Mouse (Mus musculus) kidney, embryonic 14.5 days (tissue): ENCODE results near the gene C2cd2. TPM values are rescaled to one million over a fixed set of nuclear protein-coding genes. Genes with fewer than 3 reads are reported as not detected.
A peak's percentile ranks its signal among the peaks of the same experiment; 100 is the strongest.

Experiments
- ATAC-seq: fragments of 200-750 bp; cut with Nextera tagmentation; 2 replicates; pipeline ENCODE4 v1.8.0; 2017; ENCODE audit warnings: moderate number of reproducible peaks, mild to moderate bottlenecking, moderate TSS enrichment, moderate library complexity; ENCODE audit not compliant: low FRiP score, low TSS enrichment
- H3K27ac ChIP-seq: fragments of 300-500 bp; sonication (generic); 2 replicates; pipeline ENCODE4 v1.5.1; 2014; ENCODE audit warnings: low read depth, mild to moderate bottlenecking, low read length, moderate library complexity, mixed read lengths
- H3K27me3 ChIP-seq: fragments of 300-500 bp; sonication (generic); 2 replicates; pipeline ENCODE4 v1.6.1; 2014; ENCODE audit warnings: mild to moderate bottlenecking, low read length; ENCODE audit not compliant: control insufficient read depth, insufficient read depth
- H3K36me3 ChIP-seq: fragments of 300-500 bp; sonication (generic); 2 replicates; pipeline ENCODE4 v1.6.1; 2014; ENCODE audit warnings: low read length, mixed read lengths; ENCODE audit not compliant: control insufficient read depth, insufficient read depth
- H3K4me1 ChIP-seq: fragments of 300-500 bp; sonication (generic); 2 replicates; pipeline ENCODE4 v1.6.1; 2014; ENCODE audit warnings: low read length, mixed read lengths; ENCODE audit not compliant: control insufficient read depth, insufficient read depth
- H3K4me2 ChIP-seq: fragments of 300-500 bp; sonication (generic); replicated peaks from 2 replicates; pipeline ENCODE4 v1.6.1; 2014; ENCODE audit warnings: low read depth, mild to moderate bottlenecking, low read length
- H3K4me3 ChIP-seq: fragments of 300-500 bp; sonication (generic); 2 replicates; pipeline ENCODE4 v1.5.1; 2014; ENCODE audit warnings: mild to moderate bottlenecking, low read length
- H3K9ac ChIP-seq: fragments of 300-500 bp; sonication (generic); 2 replicates; pipeline ENCODE4 v1.6.1; 2014; ENCODE audit warnings: low read depth, mild to moderate bottlenecking, low read length, moderate library complexity
- H3K9me3 ChIP-seq: fragments of 300-500 bp; sonication (generic); 2 replicates; pipeline ENCODE4 v1.6.1; 2016; ENCODE audit warnings: low read length; ENCODE audit not compliant: control insufficient read depth
- WGBS: fragments of 180-500 bp; shearing (Covaris S2); extraction: QIAGEN DNeasy Blood & Tissue Kit; methylation state at CpG from one replicate; pipeline ENCODE4 v1.1.7; 2014; 5-methylcytosine and 5-hydroxymethylcytosine counted together
- polyA plus RNA-seq: library from polyadenylated mRNA; unstranded; fragments of >200 nt; fragmentation: Nextera tagmentation; extraction: Ambion mirVana; gene quantifications from 2 replicates; pipeline ENCODE4 v1.2.1, GENCODE M21; 2014

Gene C2cd2
- polyA plus RNA-seq, 1 experiment from 2014 or later, result 20.6 TPM

DNA sequence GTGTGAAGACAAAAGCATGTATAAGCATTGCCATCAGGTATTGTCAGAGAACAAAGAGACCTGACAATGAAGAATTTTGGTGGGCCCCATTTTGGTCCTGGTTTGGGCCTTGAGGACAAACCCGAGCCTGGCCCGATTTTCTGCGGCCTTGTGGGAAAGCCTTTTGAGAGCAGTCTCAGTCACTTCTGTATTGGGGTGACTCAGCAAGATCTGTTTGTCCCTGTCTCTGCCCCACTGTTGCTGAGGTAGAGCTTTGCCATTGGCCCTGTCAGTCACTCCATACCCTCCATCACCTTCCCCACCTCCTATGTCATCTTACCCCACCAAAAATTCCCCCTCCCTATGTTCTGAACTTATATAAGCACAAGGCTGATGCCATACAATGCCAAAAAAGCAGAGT is 15.3 kb upstream of the C2cd2 start:
- no peak for ATAC-seq

DNA sequence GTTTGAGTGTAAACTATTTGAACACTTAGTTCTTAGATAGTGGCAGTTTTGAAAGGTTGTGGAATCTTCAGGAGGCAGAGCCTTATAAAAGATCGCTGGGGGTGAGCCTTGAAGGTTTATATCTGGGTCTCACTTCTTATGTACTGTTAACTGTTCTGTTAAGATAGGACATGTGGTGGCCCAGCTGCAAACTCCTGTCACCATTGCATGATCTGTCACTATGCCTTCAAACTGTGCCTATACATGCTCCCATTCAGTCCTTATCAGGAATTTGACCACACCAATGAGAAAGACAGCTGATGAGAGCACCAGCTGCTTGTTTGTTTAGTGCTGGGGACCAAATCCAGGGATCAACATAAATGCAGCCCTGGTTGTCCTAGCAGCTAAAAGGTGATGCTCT is 14.9 kb upstream of the C2cd2 start:
- Histone ChIP-seq H3K4me1 (no peaks in the 10 kb centered on the region), H3K4me3 (no peak overlapping the region), H3K27me3 (no peaks in the 10 kb centered on the region), H3K9me3 (no peaks in the 10 kb centered on the region), H3K4me2 (no peak overlapping the region), H3K36me3 (no peaks in the 10 kb centered on the region), H3K9ac (no peak overlapping the region), H3K27ac (no peak overlapping the region)
- no peak for ATAC-seq
- 88% methylated on average over 1 of the region's 1 CpGs for WGBS

More for the DNA sequence above, 15.3 kb upstream of the C2cd2 start:
- Histone ChIP-seq H3K9ac (no peak overlapping the region), H3K36me3 (no peaks in the 10 kb centered on the region), H3K27me3 (no peaks in the 10 kb centered on the region), H3K4me1 (no peaks in the 10 kb centered on the region), H3K4me3 (no peak overlapping the region), H3K27ac (no peak overlapping the region), H3K9me3 (no peaks in the 10 kb centered on the region), H3K4me2 (no peak overlapping the region)
- 92% methylated on average over 3 of the region's 3 CpGs for WGBS

GRCm38 (mm10) chr16:97963956-97964540 is 1.6 kb upstream of the C2cd2 start:
- H3K9me3 ChIP-seq, result no peaks in the 10 kb centered on the region
- H3K27ac ChIP-seq, result no peak overlapping the region
- H3K4me3 ChIP-seq, result no peak overlapping the region
- WGBS, result 90% methylated on average over 3 of the region's 3 CpGs
- peaks cover 4% of the 10 kb centered on the region; the same call in 1 of the 2 replicates for H3K4me1 ChIP-seq
- H3K4me2 ChIP-seq, result no peak overlapping the region
- no peaks in the 10 kb centered on the region for H3K36me3 ChIP-seq
- ATAC-seq, result no peak
- no peaks in the 10 kb centered on the region for H3K27me3 ChIP-seq
- H3K9ac ChIP-seq, result no peak overlapping the region

DNA sequence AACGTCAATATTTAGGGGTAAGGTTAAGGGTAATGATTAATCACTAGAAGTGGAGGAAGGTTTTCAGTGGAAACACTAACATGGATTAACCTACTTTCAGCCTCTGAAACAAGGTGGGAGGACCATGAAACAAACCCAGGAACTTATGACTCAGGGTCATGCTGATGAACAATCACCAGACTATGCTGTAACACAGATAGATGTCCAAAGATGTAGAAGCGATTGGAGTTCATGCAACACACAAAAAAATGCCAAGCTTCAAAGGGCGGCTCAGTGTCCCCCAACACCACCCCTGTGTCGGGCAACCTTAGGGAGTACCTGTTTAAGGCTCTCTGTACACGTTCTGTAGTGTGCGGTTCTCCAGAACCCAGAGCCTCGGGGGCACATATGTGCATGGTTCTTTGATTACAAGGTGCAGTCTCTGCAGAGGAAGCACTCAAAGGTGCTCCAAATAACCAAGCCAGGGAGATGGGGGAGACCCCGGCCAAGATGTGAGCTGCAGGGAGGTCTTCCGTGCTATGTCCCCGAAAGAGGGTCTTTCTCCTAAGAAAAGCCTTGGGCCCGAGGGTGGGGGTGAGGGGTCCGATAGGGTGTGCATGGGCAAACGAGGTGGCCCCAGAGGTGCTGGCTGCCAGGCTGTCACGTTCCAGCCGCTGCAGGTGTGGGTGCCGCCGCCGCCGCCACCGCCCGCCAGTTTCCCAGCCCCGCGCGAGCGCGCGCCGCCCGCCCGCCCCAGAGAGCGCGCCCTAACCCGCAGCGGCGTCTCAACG is 832 bp downstream of the C2cd2 start:
- 7% methylated on average over 34 of the region's 36 CpGs for WGBS
- Histone ChIP-seq H3K27ac (peak overlapping the region; percentile 94), H3K36me3 (peaks cover 3% of the 10 kb centered on the region; the same call in 1 of the 2 replicates), H3K9ac (peak overlapping the region; percentile 92), H3K4me2 (peak overlapping the region; percentile 78), H3K4me1 (peaks cover 4% of the 10 kb centered on the region; the same call in 1 of the 2 replicates), H3K27me3 (no peaks in the 10 kb centered on the region), H3K4me3 (peak overlapping the region; percentile 89), H3K9me3 (no peaks in the 10 kb centered on the region)
- ATAC-seq, result peak; percentile 5

DNA sequence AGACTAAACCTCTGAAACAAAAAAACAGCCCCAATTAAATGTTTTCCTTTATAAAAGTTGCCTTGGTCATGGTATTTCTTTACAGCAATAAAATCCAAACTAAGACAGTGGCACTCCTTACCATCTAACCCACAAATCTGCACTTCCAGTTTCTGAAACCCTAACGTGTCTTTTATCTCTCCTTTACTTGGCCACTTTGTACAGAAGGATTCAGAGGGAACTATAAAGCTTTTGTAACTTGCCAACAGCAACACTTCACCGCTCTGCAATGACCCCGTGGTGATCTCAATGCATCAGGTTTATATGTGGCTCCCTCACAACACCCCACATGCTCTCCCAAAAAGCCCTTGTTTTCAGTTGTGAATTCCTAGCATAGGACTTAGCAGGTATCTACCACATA is 2.0 kb downstream of the C2cd2 start:
- no peak overlapping the region for H3K27ac ChIP-seq
- no peak overlapping the region for H3K4me3 ChIP-seq
- ATAC-seq, result no peak
- no peaks in the 10 kb centered on the region for H3K27me3 ChIP-seq
- H3K9ac ChIP-seq, result no peak overlapping the region
- peaks cover 4% of the 10 kb centered on the region; the same call in 1 of the 2 replicates for H3K4me1 ChIP-seq
- H3K9me3 ChIP-seq, result no peaks in the 10 kb centered on the region
- WGBS, result 89% methylated on average over 3 of the region's 3 CpGs
- peaks cover 14% of the 10 kb centered on the region; the same call in 1 of the 2 replicates for H3K36me3 ChIP-seq
- no peak overlapping the region for H3K4me2 ChIP-seq

DNA sequence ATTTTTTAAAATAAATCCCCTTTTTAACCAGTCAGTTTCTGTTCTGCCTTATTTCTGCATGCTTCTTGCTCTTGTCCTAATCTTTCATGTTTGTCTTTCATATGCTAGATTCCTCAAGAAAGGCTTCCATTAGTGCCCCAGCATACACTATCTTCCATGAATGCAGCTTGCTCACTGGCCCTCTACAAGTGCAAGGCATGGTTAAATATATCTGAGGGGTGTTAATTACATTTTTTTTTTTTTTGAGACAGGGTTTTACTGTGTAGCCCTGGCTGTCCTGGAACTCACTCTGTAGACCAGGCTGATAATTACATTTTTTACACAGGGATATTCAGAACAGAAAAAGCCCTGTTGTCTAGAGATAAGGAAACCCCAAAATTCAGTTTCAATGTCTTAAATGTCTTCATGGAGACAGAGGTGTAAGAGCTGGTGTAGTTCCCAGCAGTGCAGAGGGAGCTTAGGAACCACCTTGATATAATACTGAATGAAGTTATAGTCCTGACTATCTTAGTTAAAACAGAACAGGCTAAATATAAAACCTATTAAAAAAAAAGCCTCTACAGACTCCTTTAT is 3.9 kb downstream of the C2cd2 start:
- H3K36me3 ChIP-seq, result peaks cover 26% of the 10 kb centered on the region
- H3K9ac ChIP-seq, result no peak overlapping the region
- no peak for ATAC-seq
- H3K27ac ChIP-seq, result no peak overlapping the region
- H3K4me2 ChIP-seq, result no peak overlapping the region
- no peaks in the 10 kb centered on the region for H3K27me3 ChIP-seq
- no peak overlapping the region for H3K4me3 ChIP-seq
- H3K9me3 ChIP-seq, result no peaks in the 10 kb centered on the region
- H3K4me1 ChIP-seq, result peaks cover 4% of the 10 kb centered on the region; the same call in 1 of the 2 replicates

- H3K36me3 ChIP-seq, result peaks cover 34% of the 10 kb centered on the region
- no peak for ATAC-seq
- no peaks in the 10 kb centered on the region for H3K9me3 ChIP-seq
- H3K4me1 ChIP-seq, result peaks cover 4% of the 10 kb centered on the region; the same call in 1 of the 2 replicates
- H3K4me2 ChIP-seq, result no peak overlapping the region
- no peak overlapping the region for H3K27ac ChIP-seq
- H3K27me3 ChIP-seq, result no peaks in the 10 kb centered on the region
- H3K9ac ChIP-seq, result no peak overlapping the region
- H3K4me3 ChIP-seq, result no peak overlapping the region
Measured at GRCm38 (mm10) chr16:97957626-97958025, 4.8 kb downstream of the C2cd2 start.

GRCm38 (mm10) chr16:97956011-97956410 is 6.4 kb downstream of the C2cd2 start:
- peaks cover 4% of the 10 kb centered on the region; the same call in 1 of the 2 replicates for H3K4me1 ChIP-seq
- no peak overlapping the region for H3K9ac ChIP-seq
- H3K4me3 ChIP-seq, result no peak overlapping the region
- H3K4me2 ChIP-seq, result no peak overlapping the region
- 87% methylated on average over 2 of the region's 2 CpGs for WGBS
- H3K9me3 ChIP-seq, result no peaks in the 10 kb centered on the region
- H3K27me3 ChIP-seq, result no peaks in the 10 kb centered on the region
- H3K36me3 ChIP-seq, result peaks cover 50% of the 10 kb centered on the region
- H3K27ac ChIP-seq, result no peak overlapping the region
- no peak for ATAC-seq

- 89% methylated on average over 2 of the region's 2 CpGs for WGBS
Measured at GRCm38 (mm10) chr16:97953300-97953699, 9.1 kb downstream of the C2cd2 start.

More at GRCm38 (mm10) chr16:97953300-97953699, 9.1 kb downstream of the C2cd2 start:
- Histone ChIP-seq H3K36me3 (peaks cover 72% of the 10 kb centered on the region), H3K4me2 (no peak overlapping the region), H3K27ac (no peak overlapping the region), H3K4me3 (no peak overlapping the region), H3K4me1 (no peaks in the 10 kb centered on the region), H3K9ac (no peak overlapping the region), H3K27me3 (no peaks in the 10 kb centered on the region), H3K9me3 (no peaks in the 10 kb centered on the region)
- no peak for ATAC-seq
